Mouse (Mus musculus) hematopoietic stem cell, adult 5-6 weeks (primary cell): ENCODE data around the gene Tbl1xr1. TPM values are rescaled to one million over a fixed set of nuclear protein-coding genes. Genes with fewer than 3 reads are reported as not detected.

Experiments
- ATAC-seq, 2 experiments: fragments of 125-278 bp in 1 of 2; replicated peaks in 1 of 2; 2 replicates each; pipeline ENCODE4 v1.8.0; 2016 to 2017; ENCODE audit warnings: inconsistent platforms in 2 of 2, mild to moderate bottlenecking in 2 of 2, moderate number of reproducible peaks in 2 of 2, low read depth in 1 of 2, moderate TSS enrichment in 1 of 2; ENCODE audit not compliant: low FRiP score in 2 of 2, poor library complexity in 2 of 2, severe bottlenecking in 2 of 2, insufficient read depth in 1 of 2, low TSS enrichment in 1 of 2
- total RNA-seq: library from RNA; stranded (forward); fragments of 172-1452, 232-1000 nt; gene quantifications from 2 replicates; pipeline ENCODE4 v1.2.3, GENCODE M21; 2017

Tbl1xr1 gene
- total RNA-seq, 1 experiment from 2014 or later = 76.1 TPM

DNA sequence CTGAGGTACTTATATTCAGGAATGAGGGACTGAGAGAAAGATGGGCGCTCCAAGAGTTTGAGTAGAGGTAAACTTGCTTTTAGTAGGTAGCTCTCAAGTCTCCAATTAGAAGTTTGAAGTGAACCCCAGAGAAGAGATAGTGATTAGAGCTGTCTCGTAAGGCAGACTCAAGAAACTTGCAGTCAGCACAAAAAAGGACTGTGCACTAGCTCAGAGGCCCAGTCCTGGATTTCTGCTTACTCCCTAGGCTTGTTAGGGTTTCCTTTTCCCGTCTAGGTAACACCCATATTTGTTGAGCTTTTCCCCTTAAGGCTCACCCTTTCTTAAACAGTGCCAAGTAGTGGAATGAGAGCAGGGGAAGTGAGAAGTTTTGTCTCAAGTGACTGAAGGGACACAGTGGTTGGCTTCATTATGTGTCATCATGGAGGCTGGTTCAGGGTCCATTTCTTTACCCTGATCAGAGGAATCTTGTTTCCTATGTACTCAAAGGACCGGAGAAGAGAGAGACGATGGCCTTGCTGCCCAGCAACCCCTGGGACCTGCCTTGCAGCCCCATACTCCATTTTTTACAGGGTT is 49.9 kb downstream of the Tbl1xr1 start:
- ATAC-seq = no peak

- ATAC-seq = no peak
These were observed 54.8 kb downstream of the Tbl1xr1 start for GRCm38 (mm10) chr3:22131277-22131676.

DNA sequence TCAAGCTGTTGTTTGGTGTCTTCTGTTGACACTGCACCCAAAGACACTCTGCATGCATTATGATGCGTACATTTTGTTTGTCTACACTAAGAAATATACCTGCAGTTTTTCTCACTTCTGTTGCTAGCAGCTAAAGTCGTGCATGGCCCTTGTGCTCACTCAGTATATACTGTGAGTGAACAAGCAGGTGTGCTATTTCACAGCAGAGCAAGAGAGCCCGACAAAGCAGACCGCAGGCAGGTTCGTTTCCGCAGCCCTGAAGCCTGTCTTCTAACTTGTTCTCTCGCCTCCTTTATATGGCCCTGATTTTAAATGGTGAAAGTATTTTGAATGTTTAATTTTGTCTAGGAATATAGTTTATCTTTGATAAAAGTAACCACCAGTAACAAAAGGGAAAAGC is 57.2 kb downstream of the Tbl1xr1 start:
- no peak for ATAC-seq

GRCm38 (mm10) chr3:22137793-22138579 is 61.5 kb downstream of the Tbl1xr1 start:
- peak; percentile 39 to 42 for ATAC-seq

DNA sequence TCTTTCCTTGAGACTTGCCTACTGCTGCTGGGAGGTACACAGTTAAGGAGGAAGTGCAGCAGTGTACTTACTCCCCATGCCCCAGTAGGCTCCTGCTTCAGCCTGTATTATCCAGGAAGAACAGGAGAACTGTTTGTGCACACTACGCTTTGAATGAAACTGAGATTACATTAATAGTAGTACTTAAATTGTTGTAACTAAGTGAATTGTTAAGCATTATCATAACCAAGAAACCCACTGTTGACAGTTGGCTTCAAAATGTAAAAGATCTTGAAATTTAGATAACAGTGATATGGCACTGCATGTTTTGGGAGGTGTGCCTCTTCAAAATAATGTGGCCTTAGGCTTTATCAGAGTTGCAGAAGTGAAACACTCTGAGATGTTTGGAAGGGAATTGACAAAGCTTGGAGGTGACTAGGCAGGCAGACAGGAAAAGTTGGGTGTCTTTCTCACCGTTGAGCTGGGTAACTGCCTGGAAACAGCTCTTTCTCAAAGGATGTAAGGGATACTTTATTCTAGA is 62.2 kb downstream of the Tbl1xr1 start:
- peak; percentile 19 to 25; a peak in 2 of 4 replicates for ATAC-seq

GRCm38 (mm10) chr3:22140111-22140658 is 63.7 kb downstream of the Tbl1xr1 start:
- ATAC-seq = no peak

- ATAC-seq = peak; percentile 68
These were observed 65.7 kb downstream of the Tbl1xr1 start for GRCm38 (mm10) chr3:22141984-22142719.

- ATAC-seq = peak; percentile 25 to 44; a peak in 1 of 4 replicates
These were observed 66.6 kb downstream of the Tbl1xr1 start for GRCm38 (mm10) chr3:22142846-22143641.

- ATAC-seq = peak in 1 of 2 experiments; percentile 29; a peak in 1 of 4 replicates
These were observed 67.8 kb downstream of the Tbl1xr1 start for GRCm38 (mm10) chr3:22144255-22144654.

DNA sequence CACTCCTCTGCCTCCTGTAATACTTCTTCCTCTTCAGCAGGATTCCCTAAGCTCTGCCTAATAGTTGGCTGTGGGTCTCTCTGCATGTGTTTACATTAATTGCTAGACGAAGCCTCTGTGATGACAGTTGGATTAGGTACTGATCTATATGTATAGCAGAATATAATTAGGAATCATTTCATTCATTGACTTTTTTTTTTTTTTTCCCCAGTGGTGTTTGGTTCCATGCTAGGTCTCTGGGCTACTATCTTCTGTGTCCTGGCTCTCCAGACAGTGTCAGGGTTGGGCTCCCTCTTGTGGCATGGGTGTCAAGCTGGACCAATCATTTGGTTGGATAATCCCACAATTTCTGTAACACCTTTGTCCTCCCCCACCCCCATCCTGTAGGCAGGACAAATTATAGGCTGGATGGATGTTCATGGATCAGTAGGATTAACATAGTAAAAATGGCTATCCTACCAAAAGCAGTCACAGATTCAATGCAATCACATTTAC is 71.0 kb downstream of the Tbl1xr1 start:
- ATAC-seq = no peak

DNA sequence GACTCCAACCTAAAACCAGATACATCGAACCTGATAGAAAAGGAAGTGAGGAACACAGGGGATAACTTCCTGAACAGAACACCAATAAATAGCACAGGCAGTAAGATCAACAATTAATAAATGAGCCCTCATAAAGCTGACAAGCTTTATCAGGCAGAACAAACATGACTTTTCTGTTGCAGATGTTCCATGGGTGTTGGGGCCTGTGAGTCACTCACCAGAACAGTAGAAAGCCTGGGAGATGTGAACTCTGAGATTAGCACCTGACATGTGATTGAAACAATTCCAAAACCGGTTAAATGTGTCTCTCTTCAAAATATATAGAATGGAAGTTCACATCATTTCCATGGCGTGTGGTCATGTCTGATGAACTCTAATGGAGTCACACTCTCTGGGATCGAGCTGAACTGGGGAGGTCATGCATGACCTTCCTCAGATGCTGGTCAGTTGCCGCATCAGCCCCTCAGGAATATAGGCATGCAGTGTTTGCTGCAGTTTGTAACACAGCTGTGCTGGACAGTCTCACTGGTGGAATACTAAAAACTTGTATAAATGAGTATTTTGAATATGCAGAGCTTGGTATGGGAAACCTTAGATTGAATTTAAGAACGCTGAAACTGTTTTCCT is 72.0 kb downstream of the Tbl1xr1 start:
- ATAC-seq = no peak

DNA sequence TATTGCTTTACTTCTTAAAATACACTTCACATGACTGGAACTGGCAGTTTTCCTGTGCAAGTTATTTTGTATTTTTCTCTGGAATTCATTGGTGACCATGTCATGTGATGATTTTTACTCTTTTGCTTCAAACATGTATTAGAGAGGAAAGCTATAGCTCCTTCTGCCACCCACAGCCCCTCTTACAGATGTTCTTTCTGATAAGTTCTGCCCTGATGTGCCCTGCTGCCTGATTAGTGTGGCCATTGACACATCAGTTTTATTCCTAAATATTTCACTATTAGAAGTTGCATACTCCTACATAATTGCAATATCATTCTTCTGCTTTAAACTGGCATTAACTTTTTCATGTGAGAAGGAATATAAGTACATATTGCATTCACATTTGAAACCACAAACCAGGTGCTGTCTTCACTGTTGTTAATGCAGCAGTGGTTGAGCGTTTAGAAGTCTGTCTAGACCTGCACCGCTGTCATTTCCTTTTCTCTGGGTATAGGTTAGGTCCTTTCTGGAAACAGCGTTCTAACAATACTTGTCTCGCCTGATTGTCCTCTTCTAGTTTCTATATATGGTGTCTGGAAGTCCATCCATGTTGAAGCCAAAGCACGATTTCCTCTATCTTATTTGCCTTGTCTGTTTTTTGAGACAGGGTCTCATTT is 74.5 kb downstream of the Tbl1xr1 start:
- ATAC-seq = no peak

DNA sequence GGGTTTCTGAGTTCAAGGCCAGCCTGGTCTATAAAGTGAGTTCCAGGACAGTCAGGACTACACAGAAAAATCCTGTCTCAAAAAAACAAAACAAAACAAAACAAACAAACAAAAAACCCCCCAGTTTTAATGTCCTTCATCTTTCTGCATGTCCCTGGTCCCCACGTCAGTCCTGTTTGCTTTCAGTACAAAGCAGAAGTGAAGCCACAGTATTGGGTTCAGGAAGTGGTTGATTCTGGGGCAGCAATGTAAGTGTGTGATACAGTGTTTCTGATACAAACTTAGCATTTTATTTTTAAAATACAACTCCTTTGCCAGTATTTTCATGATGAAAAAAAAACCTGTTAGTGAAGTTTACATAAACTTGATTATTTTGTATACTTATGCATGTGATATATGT is 76.3 kb downstream of the Tbl1xr1 start:
- peak; percentile 95 to 96 for ATAC-seq

GRCm38 (mm10) chr3:22154522-22154921 is 78.1 kb downstream of the Tbl1xr1 start:
- no peak for ATAC-seq

- ATAC-seq = no peak
These were observed 79.9 kb downstream of the Tbl1xr1 start for GRCm38 (mm10) chr3:22156397-22156796.

- no peak for ATAC-seq
These were observed 86.5 kb downstream of the Tbl1xr1 start for GRCm38 (mm10) chr3:22162948-22163347.
